Mouse (Mus musculus) kidney, adult 2 months (tissue): ENCODE results near the gene Fbxl8. TPM values are rescaled to one million over a fixed set of nuclear protein-coding genes. Genes with fewer than 3 reads are reported as not detected.
A peak's percentile ranks its signal among the peaks of the same experiment; 100 is the strongest.
"Not testable (repeated sequence)": the region's sequence is repeated elsewhere in the genome, so short reads cannot be mapped to it uniquely, and the experiment has no call there.

ENCODE experiments used
- DNase-seq: peaks from one replicate; pipeline ENCODE4 v3.0.0; 2021
- H3K27ac ChIP-seq: fragments of 200-500 bp; 2 replicates; pipeline ENCODE4 v1.5.1; 2012; ENCODE audit warnings: low read depth, low read length, control low read depth, inconsistent platforms; ENCODE audit not compliant: insufficient read depth
- H3K27me3 ChIP-seq: fragments of 200-500 bp; replicated peaks from 2 replicates; pipeline ENCODE4 v1.6.1; 2012; ENCODE audit warnings: mild to moderate bottlenecking, moderate library complexity, low read length, inconsistent platforms; ENCODE audit not compliant: control insufficient read depth, insufficient read depth
- H3K36me3 ChIP-seq: fragments of 200-500 bp; 2 replicates; pipeline ENCODE4 v1.6.1; 2012; ENCODE audit warnings: mild to moderate bottlenecking, moderate library complexity, low read length, inconsistent platforms; ENCODE audit not compliant: control insufficient read depth, insufficient read depth
- H3K4me1 ChIP-seq: fragments of 200-500 bp; 2 replicates; pipeline ENCODE4 v1.6.1; 2011; ENCODE audit warnings: low read length; ENCODE audit not compliant: control insufficient read depth, insufficient read depth
- H3K4me3 ChIP-seq: fragments of 200-500 bp; 2 replicates; pipeline ENCODE4 v1.5.1; 2011; ENCODE audit warnings: mild to moderate bottlenecking, low read depth, low read length, control low read depth; ENCODE audit not compliant: insufficient read depth
- CTCF ChIP-seq: fragments of 200-500 bp; conservative IDR thresholded peaks from 2 replicates; pipeline ENCODE4 v1.5.1; 2011; ENCODE audit warnings: low read depth, mild to moderate bottlenecking, control low read depth, low read length, moderate library complexity, mixed read lengths; ENCODE audit not compliant: insufficient read depth, insufficient read length
- POLR2A ChIP-seq: fragments of 200-500 bp; IDR thresholded peaks from one replicate; pipeline ENCODE4 v1.6.1; 2011; ENCODE audit warnings: low read depth, low read length, control low read depth
- WGBS: fragments of 180-500 bp; shearing (Covaris S2); methylation state at CpG from one replicate; pipeline ENCODE4 v1.1.7; 2018; 5-methylcytosine and 5-hydroxymethylcytosine counted together
- polyA plus RNA-seq: library from polyadenylated mRNA; depleted of rRNA; stranded (reverse); fragments of >200 nt; gene quantifications from 2 replicates; pipeline ENCODE4 v1.2.3, GENCODE M21; 2012

The Fbxl8 gene
- polyA plus RNA-seq, 1 experiment = 6.9 TPM

- Histone ChIP-seq H3K4me1 (peaks cover 7% of the 10 kb centered on the region; the same call in 1 of the 2 replicates), H3K27me3 (no peaks in the 10 kb centered on the region), H3K27ac (no peak overlapping the region), H3K36me3 (no peaks in the 10 kb centered on the region), H3K4me3 (no peak overlapping the region)
- 90% methylated on average over 4 of the region's 4 CpGs for WGBS
- TF ChIP-seq CTCF (no peak), POLR2A (no peak)
- no peak for DNase-seq
Measured at GRCm38 (mm10) chr8:105286907-105287306, 22.5 kb downstream of the Fbxl8 start.

DNA sequence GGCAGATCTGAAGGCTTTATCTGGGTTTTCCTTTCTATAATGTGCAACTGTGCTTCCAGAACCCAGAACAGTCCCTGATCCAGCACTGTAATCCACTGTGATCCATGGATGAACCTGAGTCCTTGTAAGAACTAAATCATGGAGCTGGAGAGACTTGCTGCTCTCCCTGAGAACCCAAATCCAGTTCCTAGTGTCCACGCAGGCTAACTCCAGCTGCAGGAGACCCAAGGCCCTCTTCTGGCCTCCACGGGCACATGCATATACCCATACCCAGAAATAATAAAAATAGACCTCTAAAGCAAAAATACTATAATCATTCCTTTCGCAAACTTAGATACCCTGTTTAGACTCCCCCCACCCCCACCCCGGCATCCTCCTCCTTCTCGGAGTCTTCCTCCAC is 23.8 kb downstream of the Fbxl8 start:
- 86% methylated on average over 5 of the region's 5 CpGs for whole genome bisulfite sequencing
- H3K36me3 ChIP-seq = no peaks in the 10 kb centered on the region
- H3K4me3 ChIP-seq = no peak overlapping the region

GRCm38 (mm10) chr8:105288958-105289732 is 24.7 kb downstream of the Fbxl8 start:
- H3K4me1 ChIP-seq = peaks cover 7% of the 10 kb centered on the region; the same call in 1 of the 2 replicates
- 3% methylated on average over 53 of the region's 53 CpGs for WGBS
- no peaks in the 10 kb centered on the region for H3K36me3 ChIP-seq
- peak overlapping the region; percentile 30; the same call in 1 of the 2 replicates for H3K27ac ChIP-seq
- TF ChIP-seq POLR2A = peak; percentile 18
- TF ChIP-seq CTCF = no peak
- H3K4me3 ChIP-seq = peak overlapping the region; percentile 59
- no peaks in the 10 kb centered on the region for H3K27me3 ChIP-seq
- DNase-seq = peak; percentile 90

More for the DNA sequence above, 23.8 kb downstream of the Fbxl8 start:
- DNase-seq = no peak
- Histone ChIP-seq H3K4me1 (peaks cover 7% of the 10 kb centered on the region; the same call in 1 of the 2 replicates), H3K27me3 (no peaks in the 10 kb centered on the region), H3K27ac (no peak overlapping the region)
- TF ChIP-seq POLR2A = no peak
- no peak for TF ChIP-seq CTCF

DNA sequence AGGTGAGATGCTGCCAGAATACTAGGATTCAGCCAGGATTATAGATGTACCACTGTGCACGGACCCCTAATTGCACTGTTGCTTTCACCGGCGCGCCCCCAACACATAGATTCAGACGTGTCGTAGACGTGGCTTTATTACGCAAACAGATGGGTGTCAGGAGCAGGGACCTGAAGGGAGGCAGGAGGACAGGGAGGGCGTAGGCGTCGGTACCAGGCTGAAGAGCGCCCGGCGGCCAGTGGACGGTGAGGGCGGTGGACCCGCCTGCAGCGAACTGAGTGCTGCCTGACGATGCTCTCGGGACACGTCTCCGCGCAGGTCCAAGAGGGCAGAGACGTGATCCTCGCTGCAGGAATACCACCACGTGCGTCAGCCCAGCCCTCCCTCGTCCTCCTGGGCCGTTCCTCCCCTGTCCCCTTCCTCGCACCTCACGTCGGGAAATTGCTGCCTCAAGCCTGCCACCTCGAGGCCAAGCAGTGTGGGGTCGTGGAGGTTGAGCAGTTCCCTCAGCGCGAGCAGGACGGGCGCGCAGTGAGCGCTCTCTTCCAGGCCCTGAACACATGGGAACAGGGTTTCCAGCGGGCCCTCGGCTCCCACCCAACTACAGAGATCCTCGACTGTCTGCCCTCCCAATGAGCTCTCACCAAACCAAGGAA is 25.5 kb downstream of the Fbxl8 start, which contains the start of gene 4931428F04Rik:
4931428F04Rik (minus strand) TSS at position 60 of the 656 bp plus-strand sequence.
- Histone ChIP-seq H3K4me1 (peaks cover 7% of the 10 kb centered on the region; the same call in 1 of the 2 replicates), H3K36me3 (no peaks in the 10 kb centered on the region), H3K27me3 (no peaks in the 10 kb centered on the region), H3K4me3 (peak within 1 kb of the TSS; percentile 59), H3K27ac (peak within 1 kb of the TSS; percentile 30; the same call in 1 of the 2 replicates)
- peak; percentile 53 for TF ChIP-seq CTCF
- TF ChIP-seq POLR2A = no peak
- 8% methylated on average over 43 of the region's 43 CpGs for WGBS
- peak; percentile 28 for DNase-seq

- peak; percentile 91 for DNase-seq
- Histone ChIP-seq H3K27ac (no peak overlapping the region), H3K36me3 (no peaks in the 10 kb centered on the region), H3K4me1 (peaks cover 7% of the 10 kb centered on the region; the same call in 1 of the 2 replicates), H3K27me3 (no peaks in the 10 kb centered on the region), H3K4me3 (no peak overlapping the region)
- WGBS = 17% methylated on average over 31 of the region's 31 CpGs
- TF ChIP-seq POLR2A = no peak
- TF ChIP-seq CTCF = peak; percentile 93
Measured at GRCm38 (mm10) chr8:105290554-105291314, 26.3 kb downstream of the Fbxl8 start.

DNA sequence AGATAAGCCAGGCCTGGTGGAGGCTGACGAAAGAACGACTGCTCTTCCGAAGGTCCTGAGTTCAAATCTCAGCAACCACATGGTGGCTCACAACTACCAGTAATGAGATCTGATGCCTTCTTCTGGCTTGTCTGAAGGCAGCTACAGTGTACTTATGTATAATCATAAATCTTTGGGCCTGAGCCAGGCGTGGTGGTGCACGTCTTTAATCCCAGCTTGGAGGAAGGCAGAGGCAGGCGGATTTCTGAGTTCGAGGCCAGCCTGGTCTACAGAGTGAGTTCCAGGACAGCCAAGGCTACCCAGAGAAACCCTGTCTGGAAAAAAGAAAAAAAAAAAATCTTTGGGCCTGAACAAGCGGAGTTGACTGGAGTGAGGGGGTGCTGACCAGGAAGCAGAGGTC is 26.9 kb downstream of the Fbxl8 start:
- DNase-seq, H3K36me3 ChIP-seq, H3K4me1 ChIP-seq, H3K4me3 ChIP-seq, H3K27ac ChIP-seq, H3K27me3 ChIP-seq: not testable (repeated sequence)
- WGBS = 78% methylated on average over 8 of the region's 8 CpGs

- not testable (repeated sequence) for H3K4me1 ChIP-seq, H3K4me3 ChIP-seq, H3K27me3 ChIP-seq, H3K36me3 ChIP-seq, DNase-seq, H3K27ac ChIP-seq
- 57% methylated on average over 3 of the region's 3 CpGs for WGBS
Measured at GRCm38 (mm10) chr8:105291802-105292201, 27.4 kb downstream of the Fbxl8 start.
